Mouse (Mus musculus): Measurements from ENCODE around the gene Eif1ad.

The Eif1ad gene

DNA sequence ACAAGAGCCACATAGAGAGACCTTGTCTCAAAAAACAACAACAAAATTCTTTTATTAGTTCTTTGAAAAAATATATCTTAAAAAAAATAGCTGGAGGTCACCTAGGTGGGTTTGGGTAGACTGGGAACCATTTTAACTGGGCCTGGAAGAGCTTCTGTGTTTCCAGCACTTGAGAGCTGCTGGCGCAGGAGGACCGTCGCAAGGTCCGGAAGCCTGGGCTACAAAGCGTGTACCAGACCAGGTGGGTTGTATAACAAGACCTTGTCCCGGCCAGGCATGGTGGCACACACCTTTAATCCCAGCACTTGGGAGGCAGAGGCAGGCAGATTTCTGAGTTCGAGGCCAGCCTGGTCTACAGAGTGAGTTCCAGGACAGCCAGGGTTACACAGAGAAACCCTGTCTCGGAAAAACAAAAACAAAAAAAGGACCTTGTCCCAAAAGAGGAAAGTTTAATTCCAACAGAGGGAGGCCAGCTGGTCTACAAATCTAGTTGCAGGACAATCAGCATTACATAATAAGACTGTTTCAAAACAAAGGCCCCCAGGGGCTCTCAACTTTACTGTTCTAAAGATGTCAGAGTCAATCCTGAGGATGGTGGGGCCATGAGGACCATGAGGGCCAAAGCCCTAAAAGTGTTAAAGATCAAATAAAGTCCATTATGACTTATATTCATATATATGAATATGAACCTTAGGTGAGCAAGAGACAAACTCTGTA lies 52.4 kb downstream of the Eif1ad start:
- no peak for DNase-seq (ENCODE audit: extremely low read depth, low read depth)

DNA sequence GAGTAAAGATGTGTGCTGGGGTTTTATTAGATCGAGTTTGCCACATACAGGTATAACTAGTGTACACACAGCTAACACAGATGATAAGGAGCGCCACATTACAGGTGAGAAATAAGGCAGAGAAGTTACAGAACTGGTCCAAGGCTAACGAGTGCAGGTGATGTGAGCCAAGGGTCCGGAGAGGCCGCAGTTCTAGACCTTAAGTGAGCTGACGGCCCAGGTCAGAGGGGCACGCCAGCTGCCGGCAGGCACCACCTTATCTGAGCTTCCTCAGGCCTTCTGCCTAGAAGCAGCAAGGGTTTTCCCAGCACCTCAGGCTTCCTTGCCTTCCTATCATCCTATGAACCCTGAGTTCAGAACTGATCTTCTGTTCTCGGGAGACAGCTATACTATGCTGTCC lies 53.1 kb downstream of the Eif1ad start:
- DNase-seq (ENCODE audit: extremely low read depth, low read depth) = no peak

DNA sequence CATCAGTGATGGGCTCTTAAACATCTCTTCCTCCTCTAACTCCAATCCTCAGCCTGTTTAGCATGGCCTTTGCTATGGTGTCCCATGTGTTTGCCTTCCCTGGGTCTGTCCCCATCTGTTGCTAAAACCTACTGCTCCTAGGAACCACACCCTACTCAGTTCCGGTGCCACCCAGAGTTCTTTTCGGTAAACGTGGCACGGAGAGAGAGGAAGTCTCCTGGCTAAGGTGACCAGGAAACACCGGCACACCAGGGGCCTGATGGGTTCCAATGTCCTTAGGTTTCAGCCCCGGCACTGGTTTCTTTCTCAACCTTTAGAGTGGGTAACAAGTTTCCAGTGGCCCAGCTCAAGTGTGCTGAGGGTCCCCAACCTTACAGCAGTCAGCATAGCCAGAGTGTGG lies 54.0 kb downstream of the Eif1ad start:
- no peak for DNase-seq (ENCODE audit: extremely low read depth, low read depth)
